Mouse (Mus musculus) monocyte, adult 2 months (primary cell): ENCODE data around the gene Gm10277.

Experiments used
- DNase-seq, 2 experiments: peaks; one replicate each; pipeline ENCODE4 v3.0.0; 2022; ENCODE audit warnings: low spot score in 2 of 2, low read depth in 1 of 2

The Gm10277 gene

GRCm38 (mm10) chr11:77800869-77801701 is 13.5 kb upstream of the Gm10277 start:
- DNase-seq: peak in 1 of 2 experiments; percentile 74

GRCm38 (mm10) chr11:77800491-77800868 is 12.9 kb upstream of the Gm10277 start:
- no peak for DNase-seq

GRCm38 (mm10) chr11:77795216-77795615 is 7.7 kb upstream of the Gm10277 start:
- no peak for DNase-seq

- peak; percentile 92 to 97 for DNase-seq
Observed at GRCm38 (mm10) chr11:77793238-77793930, 5.8 kb upstream of the Gm10277 start.

- no peak for DNase-seq
Observed at GRCm38 (mm10) chr11:77792566-77792909, 5.0 kb upstream of the Gm10277 start.

GRCm38 (mm10) chr11:77791752-77792565 is 4.4 kb upstream of the Gm10277 start:
- no peak for DNase-seq

GRCm38 (mm10) chr11:77791241-77791727 is 3.7 kb upstream of the Gm10277 start:
- DNase-seq: no peak

- DNase-seq: no peak
Observed at GRCm38 (mm10) chr11:77790286-77790685, 2.7 kb upstream of the Gm10277 start.

GRCm38 (mm10) chr11:77789512-77789911 is 2.0 kb upstream of the Gm10277 start:
- no peak for DNase-seq

- peak in 1 of 2 experiments; percentile 77 for DNase-seq
Observed at GRCm38 (mm10) chr11:77785768-77786561, 1.6 kb downstream of the Gm10277 start.

GRCm38 (mm10) chr11:77785396-77785767 is 2.2 kb downstream of the Gm10277 start:
- no peak for DNase-seq

- DNase-seq: no peak
Observed at GRCm38 (mm10) chr11:77784894-77785293, 2.7 kb downstream of the Gm10277 start.

GRCm38 (mm10) chr11:77783747-77784646 is 3.5 kb downstream of the Gm10277 start:
- no peak for DNase-seq

GRCm38 (mm10) chr11:77783211-77783746 is 4.3 kb downstream of the Gm10277 start:
- no peak for DNase-seq

- DNase-seq: no peak
Observed at GRCm38 (mm10) chr11:77782104-77782815, 5.3 kb downstream of the Gm10277 start.

GRCm38 (mm10) chr11:77781088-77781487 is 6.5 kb downstream of the Gm10277 start:
- no peak for DNase-seq

GRCm38 (mm10) chr11:77779240-77779639 is 8.3 kb downstream of the Gm10277 start:
- no peak for DNase-seq

- no peak for DNase-seq
Observed at GRCm38 (mm10) chr11:77777937-77778336, 9.6 kb downstream of the Gm10277 start.

GRCm38 (mm10) chr11:77777436-77777835 is 10.1 kb downstream of the Gm10277 start:
- DNase-seq: no peak
